Mouse (Mus musculus): ENCODE data around the gene Lrrc3c.

- TF ChIP-seq MYOD1 (IDR thresholded peaks at IDR 0.05; ENCODE audit: control insufficient read depth in 1 of 3, insufficient read length in 2 of 3, low read depth in 2 of 3) (no peak), POLR2A (IDR thresholded peaks at IDR 0.05; ENCODE audit: insufficient read length, low read depth) (no peak), REST (IDR thresholded peaks at IDR 0.05; ENCODE audit: insufficient read depth, insufficient read length) (no peak), MAX (IDR thresholded peaks at IDR 0.05; ENCODE audit: low read depth) (no peak), MYOG (IDR thresholded peaks at IDR 0.05; ENCODE audit: control insufficient read depth in 1 of 3, insufficient read depth in 1 of 3, insufficient read length in 2 of 3, low read depth in 2 of 3) (no peak), E2F4 (IDR thresholded peaks at IDR 0.05; ENCODE audit: insufficient read depth) (no peak), TCF3 (IDR thresholded peaks at IDR 0.05; ENCODE audit: insufficient read length, low read depth) (no peak), CEBPB (IDR thresholded peaks at IDR 0.05; ENCODE audit: insufficient read depth, poor library complexity, severe bottlenecking) (no peak), POLR2AphosphoS2 (IDR thresholded peaks at IDR 0.05; ENCODE audit: insufficient read length, low read depth) (no peak), TCF12 (IDR thresholded peaks at IDR 0.05; ENCODE audit: insufficient read depth, poor library complexity, severe bottlenecking) (no peak), USF1 (IDR thresholded peaks at IDR 0.05; ENCODE audit: low read depth) (no peak), SRF (IDR thresholded peaks at IDR 0.05; ENCODE audit: control insufficient read depth, insufficient read length, low read depth) (no peak)
Measured at GRCm38 (mm10) chr11:98586087-98586891, 11.8 kb upstream of the Lrrc3c start.
